Mouse (Mus musculus) lung, embryonic 14.5 days (tissue): ENCODE measurements around the gene Abcb8. TPM values are rescaled to one million over a fixed set of nuclear protein-coding genes. Genes with fewer than 3 reads are reported as not detected.

ENCODE experiments used
- ATAC-seq: fragments of 200-750 bp; cut with Nextera tagmentation; 2 replicates; pipeline ENCODE4 v1.8.0; 2017; ENCODE audit warnings: mild to moderate bottlenecking, moderate TSS enrichment, moderate library complexity; ENCODE audit not compliant: insufficient read depth
- DNase-seq: peaks from one replicate; pipeline ENCODE4 v3.0.0-alpha.2; 2015
- H3K27ac ChIP-seq: fragments of 300-500 bp; sonication (generic); 2 replicates; pipeline ENCODE4 v1.5.1; 2014; ENCODE audit warnings: low read depth, mild to moderate bottlenecking, moderate library complexity
- H3K27me3 ChIP-seq: fragments of 300-500 bp; sonication (generic); 2 replicates; pipeline ENCODE4 v1.6.1; 2014; ENCODE audit warnings: low read length, control low read depth; ENCODE audit not compliant: insufficient read depth
- H3K36me3 ChIP-seq: fragments of 300-500 bp; sonication (generic); 2 replicates; pipeline ENCODE4 v1.6.1; 2014; ENCODE audit warnings: control low read depth; ENCODE audit not compliant: insufficient read depth
- H3K4me1 ChIP-seq: fragments of 300-500 bp; sonication (generic); 2 replicates; pipeline ENCODE4 v1.6.1; 2014; ENCODE audit warnings: antibody characterized with exemption, control low read depth; ENCODE audit not compliant: insufficient read depth
- H3K4me2 ChIP-seq: fragments of 300-500 bp; sonication (generic); 2 replicates; pipeline ENCODE4 v1.6.1; 2014; ENCODE audit warnings: mild to moderate bottlenecking
- H3K4me3 ChIP-seq: fragments of 300-500 bp; sonication (generic); 2 replicates; pipeline ENCODE4 v1.5.1; 2014; ENCODE audit warnings: low read depth, low read length
- H3K9ac ChIP-seq: fragments of 300-500 bp; sonication (generic); 2 replicates; pipeline ENCODE4 v1.6.1; 2014
- H3K9me3 ChIP-seq: fragments of 300-500 bp; sonication (generic); 2 replicates; pipeline ENCODE4 v1.6.1; 2016; ENCODE audit warnings: low read depth, low read length, control low read depth
- CTCF ChIP-seq: IDR thresholded peaks from 2 replicates; pipeline ENCODE4 v1.5.1; 2016; ENCODE audit warnings: antibody characterized with exemption, low read depth
- WGBS: fragments of 180-500 bp; shearing (Covaris S2); extraction: QIAGEN DNeasy Blood & Tissue Kit; methylation state at CpG from one replicate; pipeline ENCODE4 v1.1.7; 2014; 5-methylcytosine and 5-hydroxymethylcytosine counted together
- polyA plus RNA-seq: library from polyadenylated mRNA; unstranded; fragments of >200 nt; fragmentation: Nextera tagmentation; extraction: Ambion mirVana; gene quantifications from 2 replicates; pipeline ENCODE4 v1.2.1, GENCODE M21; 2014

Gene Abcb8
- polyA plus RNA-seq, 1 experiment from 2014 or later: 43.5 TPM

- H3K27ac ChIP-seq: peak overlapping the region; percentile 93
Observed at GRCm38 (mm10) chr5:24425421-24426036, 32.1 kb downstream of the Abcb8 start.

GRCm38 (mm10) chr5:24426037-24426432, 32.6 kb downstream of the Abcb8 start:
- peak overlapping the region; percentile 66 for H3K9ac ChIP-seq
- 1% methylated on average over 10 of the region's 10 CpGs for WGBS
- H3K27me3 ChIP-seq: no peaks in the 10 kb centered on the region
- ATAC-seq (no peak), DNase-seq (peak; percentile 42)
- H3K27ac ChIP-seq: peak overlapping the region; percentile 93; the same call in 1 of the 2 replicates
- no peak; the same call in 1 of the 2 replicates for TF ChIP-seq CTCF
- H3K36me3 ChIP-seq: peaks cover 25% of the 10 kb centered on the region
- peak overlapping the region; percentile 67 for H3K4me3 ChIP-seq
- peaks cover 22% of the 10 kb centered on the region for H3K4me1 ChIP-seq
- no peaks in the 10 kb centered on the region for H3K9me3 ChIP-seq
- H3K4me2 ChIP-seq: peak overlapping the region; percentile 84

More at GRCm38 (mm10) chr5:24425421-24426036, 32.1 kb downstream of the Abcb8 start:
- H3K9me3 ChIP-seq: no peaks in the 10 kb centered on the region
- no peaks in the 10 kb centered on the region for H3K27me3 ChIP-seq
- peak; percentile 28; the same call in 1 of the 2 replicates for TF ChIP-seq CTCF
- peaks cover 22% of the 10 kb centered on the region for H3K36me3 ChIP-seq
- peaks cover 22% of the 10 kb centered on the region for H3K4me1 ChIP-seq
- DNase-seq (peak; percentile 66), ATAC-seq (peak; percentile 7; the same call in 1 of the 2 replicates)
- peak overlapping the region; percentile 84 for H3K4me2 ChIP-seq
- H3K9ac ChIP-seq: peak overlapping the region; percentile 66
- peak overlapping the region; percentile 67 for H3K4me3 ChIP-seq
- WGBS: 0% methylated on average over 27 of the region's 30 CpGs

- peak; percentile 29 for DNase-seq
- peak overlapping the region; percentile 67 for H3K4me3 ChIP-seq
- 14% methylated on average over 9 of the region's 9 CpGs for WGBS
- peaks cover 22% of the 10 kb centered on the region for H3K4me1 ChIP-seq
- H3K4me2 ChIP-seq: peak overlapping the region; percentile 84
- TF ChIP-seq CTCF: no peak
- H3K36me3 ChIP-seq: peaks cover 25% of the 10 kb centered on the region
- no peak for ATAC-seq
- peak overlapping the region; percentile 58; the same call in 1 of the 2 replicates for H3K27ac ChIP-seq
- H3K9ac ChIP-seq: peak overlapping the region; percentile 66
- no peaks in the 10 kb centered on the region for H3K27me3 ChIP-seq
- no peaks in the 10 kb centered on the region for H3K9me3 ChIP-seq
Observed at GRCm38 (mm10) chr5:24426556-24427284, 33.3 kb downstream of the Abcb8 start.

GRCm38 (mm10) chr5:24427285-24427633, 33.8 kb downstream of the Abcb8 start:
- Histone ChIP-seq H3K27me3 (no peaks in the 10 kb centered on the region), H3K4me2 (peak overlapping the region; percentile 84), H3K36me3 (peaks cover 30% of the 10 kb centered on the region), H3K9ac (peak overlapping the region; percentile 20; the same call in 1 of the 2 replicates), H3K27ac (peak overlapping the region; percentile 58; the same call in 1 of the 2 replicates), H3K4me3 (peak overlapping the region; percentile 67; the same call in 1 of the 2 replicates), H3K9me3 (no peaks in the 10 kb centered on the region), H3K4me1 (peaks cover 22% of the 10 kb centered on the region)
- WGBS: 26% methylated on average over 12 of the region's 12 CpGs
- TF ChIP-seq CTCF: no peak
- DNase-seq (no peak), ATAC-seq (no peak)

DNA sequence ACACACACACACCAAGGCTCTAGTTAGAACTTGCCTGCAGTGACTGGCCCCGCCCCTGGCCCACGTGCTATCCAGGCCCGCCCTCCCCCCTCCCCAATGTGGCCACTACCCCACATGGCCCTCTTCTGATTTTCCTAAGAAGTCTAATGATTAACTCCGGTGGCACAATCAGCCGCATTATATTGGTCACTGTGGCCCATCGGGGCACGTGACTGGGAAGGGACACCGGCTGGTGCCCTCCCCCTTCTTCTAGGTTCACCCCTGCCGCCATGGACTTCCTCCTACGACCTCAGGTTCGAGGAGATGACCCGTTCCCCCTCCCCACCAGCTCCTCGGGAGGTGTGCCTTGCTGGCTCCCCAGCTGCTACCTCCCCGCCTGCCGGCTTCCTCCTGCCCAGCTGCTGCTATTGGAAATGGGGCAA, 34.5 kb downstream of the Abcb8 start:
- no peak for ATAC-seq
- WGBS: 14% methylated on average over 15 of the region's 15 CpGs
- Histone ChIP-seq H3K36me3 (peaks cover 38% of the 10 kb centered on the region), H3K4me2 (peak overlapping the region; percentile 84), H3K27ac (peak overlapping the region; percentile 67), H3K9me3 (no peaks in the 10 kb centered on the region), H3K4me3 (peak overlapping the region; percentile 20), H3K9ac (no peak overlapping the region), H3K4me1 (peaks cover 22% of the 10 kb centered on the region), H3K27me3 (no peaks in the 10 kb centered on the region)
- peak; percentile 66 for DNase-seq
- no peak for TF ChIP-seq CTCF

- peak overlapping the region; percentile 67; the same call in 1 of the 2 replicates for H3K27ac ChIP-seq
- WGBS: 20% methylated on average over 9 of the region's 9 CpGs
- DNase-seq (no peak), ATAC-seq (no peak)
- peak overlapping the region; percentile 20 for H3K4me3 ChIP-seq
- no peak overlapping the region for H3K9ac ChIP-seq
- peaks cover 43% of the 10 kb centered on the region for H3K36me3 ChIP-seq
- TF ChIP-seq CTCF: peak; percentile 19; the same call in 1 of the 2 replicates
- H3K27me3 ChIP-seq: no peaks in the 10 kb centered on the region
- peak overlapping the region; percentile 84 for H3K4me2 ChIP-seq
- peaks cover 22% of the 10 kb centered on the region for H3K4me1 ChIP-seq
- no peaks in the 10 kb centered on the region for H3K9me3 ChIP-seq
Observed at GRCm38 (mm10) chr5:24428596-24428995, 35.1 kb downstream of the Abcb8 start.

DNA sequence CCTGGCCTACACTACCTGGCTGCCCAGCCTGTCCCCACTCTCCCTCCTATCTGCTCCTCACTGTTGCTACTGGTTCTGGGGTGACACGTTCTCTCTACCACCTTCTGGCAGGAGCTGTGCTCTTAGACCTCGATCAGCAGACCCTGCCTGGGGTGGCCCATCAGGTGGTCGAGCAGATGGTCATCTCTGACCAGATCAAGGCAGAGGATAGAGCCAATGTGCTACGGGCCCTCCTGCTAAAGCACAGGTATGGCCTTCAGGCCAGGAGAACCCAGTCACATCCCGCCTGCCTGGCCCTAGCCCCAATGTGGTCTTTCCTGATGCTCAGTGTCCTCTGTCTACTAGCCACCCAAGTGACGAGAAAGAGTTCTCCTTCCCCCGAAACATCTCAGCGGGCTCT, 40.5 kb downstream of the Abcb8 start:
- no peaks in the 10 kb centered on the region for H3K9me3 ChIP-seq
- ATAC-seq (no peak), DNase-seq (no peak)
- no peak overlapping the region for H3K4me2 ChIP-seq
- no peak overlapping the region for H3K9ac ChIP-seq
- peaks cover 90% of the 10 kb centered on the region for H3K36me3 ChIP-seq
- H3K27me3 ChIP-seq: no peaks in the 10 kb centered on the region
- 86% methylated on average over 8 of the region's 8 CpGs for WGBS
- no peak overlapping the region for H3K4me3 ChIP-seq
- no peak for TF ChIP-seq CTCF
- H3K27ac ChIP-seq: no peak overlapping the region
- no peaks in the 10 kb centered on the region for H3K4me1 ChIP-seq
